Mouse (Mus musculus) hindbrain, embryonic 11.5 days (tissue): ENCODE measurements at regions not wholly inside any gene's neighbourhood (a gene's known extent, or its start where the extent isn't known, plus 50 kb on each side); places are given as distances from the start of the nearest gene placed in this dataset.
"Not testable (repeated sequence)": the region's sequence is repeated elsewhere in the genome, so short reads cannot be mapped to it uniquely, and the experiment has no call there.

Source experiments
- ATAC-seq: fragments of 200-750 bp; cut with Nextera tagmentation; 2 replicates; pipeline ENCODE4 v1.8.0; 2017; ENCODE audit warnings: mild to moderate bottlenecking, moderate TSS enrichment, moderate library complexity; ENCODE audit not compliant: low FRiP score
- DNase-seq: peaks from one replicate; pipeline ENCODE4 v3.0.0-alpha.2; 2015; ENCODE audit warnings: low spot score
- H3K27ac ChIP-seq: fragments of 300-500 bp; sonication (generic); 2 replicates; pipeline ENCODE4 v1.5.1; 2014; ENCODE audit warnings: mild to moderate bottlenecking, low read depth, low read length
- H3K27me3 ChIP-seq: fragments of 300-500 bp; sonication (generic); 2 replicates; pipeline ENCODE4 v1.6.1; 2014; ENCODE audit warnings: mild to moderate bottlenecking, low read length, moderate library complexity, mixed read lengths; ENCODE audit not compliant: control insufficient read depth, insufficient read depth
- H3K36me3 ChIP-seq: fragments of 300-500 bp; sonication (generic); 2 replicates; pipeline ENCODE4 v1.6.1; 2014; ENCODE audit warnings: mild to moderate bottlenecking, low read length, moderate library complexity, mixed read lengths; ENCODE audit not compliant: control insufficient read depth, insufficient read depth
- H3K4me1 ChIP-seq: fragments of 300-500 bp; sonication (generic); replicated peaks from 2 replicates; pipeline ENCODE4 v1.6.1; 2014; ENCODE audit warnings: low read length, mixed read lengths; ENCODE audit not compliant: control insufficient read depth, insufficient read depth
- H3K4me2 ChIP-seq: fragments of 300-500 bp; sonication (generic); replicated peaks from 2 replicates; pipeline ENCODE4 v1.6.1; 2014; ENCODE audit warnings: mild to moderate bottlenecking, low read depth, low read length
- H3K4me3 ChIP-seq: fragments of 300-500 bp; sonication (generic); 2 replicates; pipeline ENCODE4 v1.5.1; 2014; ENCODE audit warnings: low read depth, low read length
- H3K9ac ChIP-seq: fragments of 300-500 bp; sonication (generic); 2 replicates; pipeline ENCODE4 v1.6.1; 2014; ENCODE audit warnings: low read depth, low read length
- H3K9me3 ChIP-seq: fragments of 300-500 bp; sonication (generic); 2 replicates; pipeline ENCODE4 v1.6.1; 2016; ENCODE audit warnings: low read length; ENCODE audit not compliant: control insufficient read depth
- WGBS: fragments of 180-500 bp; shearing (Covaris S2); extraction: QIAGEN DNeasy Blood & Tissue Kit; methylation state at CpG from one replicate; pipeline ENCODE4 v1.1.7; 2014; 5-methylcytosine and 5-hydroxymethylcytosine counted together

GRCm38 (mm10) chr5:64698458-64699116 is 104.6 kb upstream of the Klf3 start:
- H3K4me2 ChIP-seq = no peak overlapping the region
- no peak for ATAC-seq
- H3K9me3 ChIP-seq = no peaks in the 10 kb centered on the region
- no peak overlapping the region for H3K27ac ChIP-seq
- DNase-seq = no peak
- no peaks in the 10 kb centered on the region for H3K27me3 ChIP-seq
- H3K4me3 ChIP-seq = no peak overlapping the region
- peaks cover 4% of the 10 kb centered on the region for H3K4me1 ChIP-seq
- no peak overlapping the region for H3K9ac ChIP-seq
- WGBS = 89% methylated on average over 6 of the region's 6 CpGs
- H3K36me3 ChIP-seq = no peaks in the 10 kb centered on the region

GRCm38 (mm10) chr5:64700030-64700429 is 103.2 kb upstream of the Klf3 start:
- 88% methylated on average over 6 of the region's 6 CpGs for WGBS
- peaks cover 4% of the 10 kb centered on the region for H3K4me1 ChIP-seq

GRCm38 (mm10) chr5:64701219-64701779 is 101.9 kb upstream of the Klf3 start:
- peaks cover 4% of the 10 kb centered on the region for H3K4me1 ChIP-seq
- no peak; the same call in 1 of the 2 replicates for ATAC-seq
- DNase-seq = peak; percentile 17
- no peak overlapping the region for H3K4me2 ChIP-seq
- H3K4me3 ChIP-seq = no peak overlapping the region
- WGBS = 66% methylated on average over 14 of the region's 14 CpGs
- H3K36me3 ChIP-seq = no peaks in the 10 kb centered on the region
- H3K9ac ChIP-seq = no peak overlapping the region; the same call in 1 of the 2 replicates
- no peaks in the 10 kb centered on the region for H3K27me3 ChIP-seq
- peak overlapping the region; percentile 64 for H3K27ac ChIP-seq
- H3K9me3 ChIP-seq = no peaks in the 10 kb centered on the region

More at GRCm38 (mm10) chr5:64700030-64700429, 103.2 kb upstream of the Klf3 start:
- DNase-seq = no peak
- Histone ChIP-seq H3K9me3 (no peaks in the 10 kb centered on the region), H3K27ac (no peak overlapping the region), H3K9ac (no peak overlapping the region), H3K36me3 (no peaks in the 10 kb centered on the region), H3K4me2 (no peak overlapping the region), H3K27me3 (no peaks in the 10 kb centered on the region), H3K4me3 (no peak overlapping the region)
- no peak for ATAC-seq

- H3K9ac ChIP-seq = peak overlapping the region; percentile 24; the same call in 1 of the 2 replicates
- peak; percentile 53 for DNase-seq
- H3K4me2 ChIP-seq = no peak overlapping the region
- ATAC-seq = peak; percentile 25; the same call in 1 of the 2 replicates
- WGBS = 23% methylated on average over 7 of the region's 7 CpGs
- no peaks in the 10 kb centered on the region for H3K36me3 ChIP-seq
- H3K27ac ChIP-seq = peak overlapping the region; percentile 64
- H3K4me1 ChIP-seq = peaks cover 4% of the 10 kb centered on the region
- H3K27me3 ChIP-seq = no peaks in the 10 kb centered on the region
- no peaks in the 10 kb centered on the region for H3K9me3 ChIP-seq
- H3K4me3 ChIP-seq = no peak overlapping the region
Observed at GRCm38 (mm10) chr5:64701780-64702231, 101.4 kb upstream of the Klf3 start.

GRCm38 (mm10) chr5:64702404-64702803 is 100.8 kb upstream of the Klf3 start:
- H3K4me1 ChIP-seq, H3K4me2 ChIP-seq, H3K9me3 ChIP-seq, H3K36me3 ChIP-seq, H3K9ac ChIP-seq, DNase-seq, ATAC-seq, H3K4me3 ChIP-seq, H3K27me3 ChIP-seq: not testable (repeated sequence)
- peak overlapping the region; percentile 64; the same call in 1 of the 2 replicates for H3K27ac ChIP-seq
- 71% methylated on average over 1 of the region's 1 CpGs for WGBS

- peak; percentile 69 for DNase-seq
- Histone ChIP-seq H3K9ac (no peak overlapping the region), H3K4me2 (no peak overlapping the region), H3K4me3 (no peak overlapping the region), H3K36me3 (no peaks in the 10 kb centered on the region), H3K27ac (peak overlapping the region; percentile 31; the same call in 1 of the 2 replicates), H3K4me1 (peaks cover 4% of the 10 kb centered on the region), H3K9me3 (no peaks in the 10 kb centered on the region), H3K27me3 (no peaks in the 10 kb centered on the region)
- ATAC-seq = peak; percentile 91
- WGBS = 33% methylated on average over 9 of the region's 9 CpGs
Observed at GRCm38 (mm10) chr5:64703091-64703872, 99.9 kb upstream of the Klf3 start.

- H3K9me3 ChIP-seq = no peaks in the 10 kb centered on the region
- ATAC-seq (no peak), DNase-seq (no peak)
- no peak overlapping the region for H3K9ac ChIP-seq
- WGBS = 82% methylated on average over 7 of the region's 7 CpGs
- no peaks in the 10 kb centered on the region for H3K27me3 ChIP-seq
- no peak overlapping the region for H3K4me3 ChIP-seq
- peaks cover 4% of the 10 kb centered on the region for H3K4me1 ChIP-seq
- no peak overlapping the region for H3K4me2 ChIP-seq
- no peak overlapping the region for H3K27ac ChIP-seq
- no peaks in the 10 kb centered on the region for H3K36me3 ChIP-seq
Observed at GRCm38 (mm10) chr5:64704144-64704543, 99.0 kb upstream of the Klf3 start.

GRCm38 (mm10) chr5:64706586-64706985 is 96.6 kb upstream of the Klf3 start:
- DNase-seq = no peak
- H3K4me3 ChIP-seq = no peak overlapping the region
- WGBS = 70% methylated on average over 3 of the region's 3 CpGs

More at GRCm38 (mm10) chr5:64706586-64706985, 96.6 kb upstream of the Klf3 start:
- no peak overlapping the region for H3K4me2 ChIP-seq
- H3K27ac ChIP-seq = no peak overlapping the region
- no peak for ATAC-seq
- H3K4me1 ChIP-seq = peaks cover 4% of the 10 kb centered on the region
- H3K36me3 ChIP-seq = no peaks in the 10 kb centered on the region
- no peaks in the 10 kb centered on the region for H3K9me3 ChIP-seq
- no peaks in the 10 kb centered on the region for H3K27me3 ChIP-seq
- H3K9ac ChIP-seq = no peak overlapping the region
